Mouse (Mus musculus) left cerebral cortex, adult 6 months (tissue): Measurements from ENCODE around the gene Crcp. TPM values are rescaled to one million over a fixed set of nuclear protein-coding genes. Genes with fewer than 3 reads are reported as not detected.

ENCODE experiments used
- long read RNA-seq, 2 experiments: library from polyadenylated mRNA; unstranded; transcript quantifications; one replicate each; pipeline ENCODE4 v2.0.0; 2019 to 2020
- polyA plus RNA-seq: library from polyadenylated mRNA; unstranded; fragments of <200 nt; fragmentation: Nextera tagmentation; gene quantifications from 2 replicates; pipeline ENCODE4 v1.2.3, GENCODE M21; 2021

Crcp gene
- 39.5 and 49.4 TPM in 2 replicates for polyA plus RNA-seq
- long read RNA-seq, experiment 1, transcript Crcp-204 (5 exons, 931 nt): minor isoform, 6 of 145 reads
- long read RNA-seq, experiment 1, transcript Crcp-202 (6 exons, 669 nt): minor isoform, 32 of 145 reads
- long read RNA-seq, experiment 1, transcript Crcp-201 (6 exons, 1,492 nt): major isoform, 98 of 145 reads
- long read RNA-seq, experiment 1, partial matches to known transcripts: 0 of 145 reads
- long read RNA-seq, experiment 1, other reads (novel, unspliced or antisense): 9 of 145 reads
- long read RNA-seq, experiment 2, transcript Crcp-201 (6 exons, 1,492 nt): major isoform, 29 of 61 reads
- long read RNA-seq, experiment 2, transcript Crcp-202 (6 exons, 669 nt): minor isoform, 16 of 61 reads
- long read RNA-seq, experiment 2, partial matches to known transcripts: 8 of 61 reads
- long read RNA-seq, experiment 2, other reads (novel, unspliced or antisense): 5 of 61 reads

DNA sequence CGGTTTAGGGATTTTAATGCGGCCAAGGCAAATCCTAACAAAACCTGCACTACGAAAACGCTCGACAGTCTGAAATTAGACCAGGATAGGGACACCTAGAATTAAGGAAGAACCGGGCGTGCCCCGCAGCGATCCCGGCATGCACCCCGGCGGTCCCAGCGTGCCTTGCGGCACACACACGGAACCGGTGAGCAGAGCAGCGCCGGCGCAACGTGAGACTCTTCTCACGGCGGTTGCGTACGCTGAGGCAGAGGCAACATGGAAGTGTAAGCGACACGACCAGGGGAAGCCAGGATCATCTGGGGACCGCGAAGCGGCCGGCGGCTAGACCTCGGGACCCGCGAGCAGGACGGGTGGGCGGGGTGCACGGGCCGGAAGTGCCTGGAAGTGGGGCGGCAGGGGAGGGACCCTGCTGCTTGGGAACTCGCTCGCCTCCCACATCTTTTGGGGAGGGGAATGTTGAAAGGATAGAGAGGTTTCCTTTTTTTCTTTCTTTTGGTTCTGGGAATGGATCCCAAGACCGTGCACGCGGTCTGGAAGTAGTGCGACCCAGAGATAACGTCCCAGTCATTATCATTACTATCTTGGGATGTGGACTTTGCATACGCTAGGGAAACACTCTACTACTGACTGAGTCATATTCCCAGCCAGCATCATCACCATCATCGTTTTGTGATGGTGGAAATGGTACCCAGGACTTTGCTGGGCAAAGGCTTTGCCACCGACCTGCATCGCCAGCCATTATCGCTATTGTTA is at the start of gene Crcp, which contains the start of gene Asl:
Crcp (plus strand) TSS at position 149 of the 756 bp plus-strand sequence.
Asl (minus strand) TSS at position 106 of the 756 bp plus-strand sequence.

DNA sequence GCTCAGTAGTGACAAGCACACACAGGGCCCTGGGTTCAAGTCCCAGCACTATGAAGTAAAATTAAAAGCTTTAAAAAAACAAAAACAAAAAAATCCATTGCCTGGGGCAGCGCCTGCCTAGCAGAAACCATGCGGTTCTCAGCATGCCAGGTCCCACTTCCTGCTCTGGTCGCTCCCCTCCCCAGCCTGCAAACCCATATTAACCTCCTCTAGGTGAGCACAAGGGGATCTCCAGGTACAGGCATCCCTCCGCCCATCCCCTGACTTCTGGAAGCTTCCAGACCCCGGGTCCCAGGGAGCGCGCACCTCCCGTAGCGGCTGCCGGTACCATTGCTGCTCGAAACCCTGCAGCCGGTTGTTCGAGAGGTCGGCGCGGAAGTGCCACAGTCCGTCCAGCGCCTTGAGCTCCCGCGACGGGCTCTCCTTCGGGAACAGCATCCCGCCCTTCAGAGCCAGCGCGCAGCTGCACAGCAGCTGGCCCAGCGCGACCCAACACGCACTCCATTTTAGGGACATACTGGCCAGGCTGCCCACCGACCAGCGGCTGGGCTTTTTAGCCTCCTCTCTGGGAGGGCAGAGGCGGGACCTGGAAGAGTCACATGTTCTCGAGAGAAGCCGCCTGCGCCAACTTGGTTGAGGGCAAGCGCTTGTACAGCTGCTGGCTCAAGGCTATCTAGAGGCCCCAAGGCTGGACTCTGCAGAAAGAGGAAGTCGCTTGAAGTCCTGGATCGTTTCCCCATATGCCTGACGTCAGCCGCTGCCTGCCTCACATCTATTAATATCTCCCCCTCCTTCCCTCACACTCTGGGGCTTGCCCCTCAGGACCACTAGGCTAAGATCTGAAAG is 26.6 kb upstream of the Crcp start, which contains the start of gene Gusb:
Gusb (minus strand) TSS at position 749 of the 846 bp plus-strand sequence.

DNA sequence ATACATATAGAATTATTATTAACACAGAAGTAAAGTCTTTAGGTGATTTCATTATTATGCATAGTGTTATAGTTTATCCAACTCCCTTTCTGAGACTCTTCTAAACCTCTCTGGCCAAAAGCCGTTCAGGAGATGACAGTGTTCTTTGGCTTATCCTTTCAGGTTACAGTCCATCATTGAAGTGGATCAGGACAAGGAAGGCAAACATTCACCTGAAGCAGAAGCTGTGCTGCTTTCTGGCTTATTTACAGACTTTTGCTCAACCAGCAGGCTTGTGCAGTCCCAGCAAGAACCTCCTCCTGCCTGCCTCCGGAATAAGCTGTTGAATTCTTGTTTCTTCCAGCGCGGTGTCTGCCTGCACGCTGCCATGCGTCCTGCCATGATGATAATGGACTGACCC is 43.9 kb downstream of the Crcp start, which contains the start of gene Tpst1:
Tpst1 (plus strand) TSS at position 301 of the 400 bp plus-strand sequence.

Other genes with a start within 250 kb of the Crcp start
- gene Psph, start 241.8 kb upstream of the Crcp start, polyA plus RNA-seq: 45.5 and 53.7 TPM in 2 replicates
- gene Sumf2, start 182.3 kb upstream of the Crcp start, polyA plus RNA-seq: 16.8 and 18.7 TPM in 2 replicates
- 1,881 and 1,919 TPM in 2 replicates for gene Chchd2, start 141.8 kb upstream of the Crcp start, polyA plus RNA-seq
- gene Zbed5, start 133.6 kb upstream of the Crcp start, polyA plus RNA-seq: 7.2 and 7.8 TPM in 2 replicates
- 7.8 and 12.4 TPM in 2 replicates for gene Phkg1, start 130.7 kb upstream of the Crcp start, polyA plus RNA-seq
- gene Nupr1l, start 120.8 kb upstream of the Crcp start, polyA plus RNA-seq: 3.8 and 5.2 TPM in 2 replicates
- gene Vkorc1l1, start 87.3 kb upstream of the Crcp start, polyA plus RNA-seq: 8.3 and 8.5 TPM in 2 replicates
- gene Gusb, start 26.2 kb upstream of the Crcp start, polyA plus RNA-seq: 16.6 and 24.2 TPM in 2 replicates
- 11.8 and 21.4 TPM in 2 replicates for gene Asl, start within 50 bp of the Crcp start, polyA plus RNA-seq
- gene Tpst1, start 44.0 kb downstream of the Crcp start, polyA plus RNA-seq: 26.8 and 37.0 TPM in 2 replicates
- gene Kctd7, start 115.6 kb downstream of the Crcp start, polyA plus RNA-seq: 10.8 and 11.1 TPM in 2 replicates
- 25.0 and 33.1 TPM in 2 replicates for gene Rabgef1, start 142.5 kb downstream of the Crcp start, polyA plus RNA-seq
- 9.6 and 25.2 TPM in 2 replicates for gene Tmem248, start 187.8 kb downstream of the Crcp start, polyA plus RNA-seq
- gene Sbds, start 226.2 kb downstream of the Crcp start, polyA plus RNA-seq: 121 and 138 TPM in 2 replicates
- gene Tyw1, start 226.3 kb downstream of the Crcp start, polyA plus RNA-seq: 8.8 and 9.6 TPM in 2 replicates